Mouse (Mus musculus): ENCODE data around the gene Nkx2-5. TPM values are rescaled to one million over a fixed set of nuclear protein-coding genes. Genes with fewer than 3 reads are reported as not detected.

Gene Nkx2-5
- polyA plus RNA-seq, 1 experiment from 2014 or later, result not detected

DNA sequence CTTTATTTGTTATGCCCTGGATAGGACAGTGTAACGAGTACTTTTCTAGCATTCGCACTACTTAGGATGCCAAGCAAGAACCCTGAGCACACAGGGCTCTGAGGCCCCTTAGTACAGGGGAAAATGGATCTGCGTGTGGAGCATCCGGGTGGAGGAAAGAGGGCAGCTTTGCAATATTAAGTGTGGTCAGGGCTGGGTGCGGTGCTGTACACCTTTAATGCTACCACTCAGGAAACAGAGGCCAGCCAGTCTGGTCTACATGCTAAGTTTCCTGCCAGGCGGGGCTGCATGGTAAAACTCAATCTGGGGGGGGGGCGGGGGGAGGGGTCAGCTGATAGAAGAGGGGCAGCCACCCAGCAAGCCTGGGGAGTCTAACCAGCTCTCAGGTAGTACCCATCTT, 49.4 kb downstream of the Nkx2-5 start:
- no peaks in the 10 kb centered on the region for H3K9me3 ChIP-seq (ENCODE audit: control insufficient read depth, low read length)
- H3K9ac ChIP-seq (replicated peaks; ENCODE audit: low read depth, low read length), result no peak overlapping the region
- H3K36me3 ChIP-seq (ENCODE audit: control insufficient read depth, insufficient read depth), result peaks cover 6% of the 10 kb centered on the region; the same call in 1 of the 2 replicates
- no peak for ATAC-seq
- no peaks in the 10 kb centered on the region for H3K27me3 ChIP-seq (replicated peaks; ENCODE audit: control insufficient read depth, insufficient read depth, low read length)
- no peaks in the 10 kb centered on the region for H3K4me1 ChIP-seq (replicated peaks; ENCODE audit: control insufficient read depth, insufficient read depth, low read length)
- no peak overlapping the region for H3K4me3 ChIP-seq (replicated peaks; ENCODE audit: low read length)
- H3K4me2 ChIP-seq (ENCODE audit: low read length), result no peak overlapping the region
- no peak overlapping the region for H3K27ac ChIP-seq (ENCODE audit: low read length)
- WGBS, result 80% methylated on average over 5 of the region's 7 CpGs

DNA sequence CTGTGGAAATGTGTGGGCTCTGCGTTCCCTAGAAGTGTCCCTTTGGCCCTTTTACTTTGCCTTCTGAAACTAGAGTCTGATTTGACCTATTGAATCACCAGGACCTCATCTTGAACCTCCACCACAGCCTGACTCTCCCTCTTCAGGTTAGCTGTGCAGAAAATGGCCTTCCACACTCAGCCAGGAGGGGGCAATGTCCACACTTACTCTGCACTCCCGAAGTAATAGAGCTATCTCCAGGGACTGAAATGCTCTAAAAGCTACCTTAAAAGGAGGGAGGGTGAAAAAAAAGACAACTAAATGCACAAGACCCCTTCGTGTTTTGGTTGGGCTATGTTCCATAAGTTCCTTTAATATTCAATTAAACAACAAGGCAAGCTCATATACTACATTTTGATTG, 50.1 kb downstream of the Nkx2-5 start:
- H3K4me3 ChIP-seq (replicated peaks; ENCODE audit: low read length), result no peak overlapping the region
- H3K27ac ChIP-seq (ENCODE audit: low read length), result no peak overlapping the region
- no peaks in the 10 kb centered on the region for H3K4me1 ChIP-seq (replicated peaks; ENCODE audit: control insufficient read depth, insufficient read depth, low read length)
- 26% methylated on average over 3 of the region's 3 CpGs for WGBS
- no peaks in the 10 kb centered on the region for H3K27me3 ChIP-seq (replicated peaks; ENCODE audit: control insufficient read depth, insufficient read depth, low read length)
- no peak overlapping the region for H3K9ac ChIP-seq (replicated peaks; ENCODE audit: low read depth, low read length)
- peaks cover 11% of the 10 kb centered on the region for H3K36me3 ChIP-seq (ENCODE audit: control insufficient read depth, insufficient read depth)
- no peaks in the 10 kb centered on the region for H3K9me3 ChIP-seq (ENCODE audit: control insufficient read depth, low read length)
- ATAC-seq, result no peak
- no peak overlapping the region for H3K4me2 ChIP-seq (ENCODE audit: low read length)

DNA sequence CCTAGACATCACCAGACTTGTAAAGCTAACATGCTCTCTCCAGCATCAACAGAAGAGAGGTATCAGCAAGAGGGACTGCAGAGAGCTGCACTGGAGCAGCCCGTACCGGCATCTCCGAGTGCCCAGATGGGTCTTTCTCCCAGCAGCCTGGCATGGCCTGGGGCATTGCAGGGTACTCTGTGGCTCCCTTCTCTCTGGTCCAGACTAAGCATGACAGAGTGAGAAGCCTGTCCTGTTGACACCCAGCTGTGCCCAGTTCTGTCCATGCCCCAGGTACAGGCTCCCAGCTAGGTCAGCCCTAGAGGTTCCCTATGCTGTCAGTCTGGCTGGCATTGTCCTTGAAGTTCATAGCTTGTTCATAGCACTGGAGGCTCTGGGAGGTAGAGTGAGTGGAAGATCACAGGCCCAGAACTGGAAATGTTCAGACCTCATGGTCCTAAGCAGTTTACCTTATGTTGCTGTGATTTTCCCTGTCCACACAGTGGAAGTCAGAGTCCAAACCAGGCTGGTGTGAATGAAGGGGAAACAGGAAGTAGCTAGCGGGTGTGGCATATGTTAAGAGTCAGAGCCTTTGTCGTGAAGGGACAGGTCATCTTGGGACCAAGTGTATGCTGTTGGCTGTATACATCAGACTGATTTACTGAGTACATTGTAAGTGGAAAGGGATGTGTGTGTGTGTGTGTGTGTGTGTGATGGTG, 51.6 kb downstream of the Nkx2-5 start:
- ATAC-seq, result no peak
- Histone ChIP-seq H3K4me1 (replicated peaks; ENCODE audit: control insufficient read depth, insufficient read depth, low read length) (no peaks in the 10 kb centered on the region), H3K4me2 (ENCODE audit: low read length) (no peak overlapping the region), H3K36me3 (ENCODE audit: control insufficient read depth, insufficient read depth) (peaks cover 18% of the 10 kb centered on the region), H3K9ac (replicated peaks; ENCODE audit: low read depth, low read length) (no peak overlapping the region), H3K9me3 (ENCODE audit: control insufficient read depth, low read length) (no peaks in the 10 kb centered on the region), H3K4me3 (replicated peaks; ENCODE audit: low read length) (no peak overlapping the region), H3K27me3 (replicated peaks; ENCODE audit: control insufficient read depth, insufficient read depth, low read length) (no peaks in the 10 kb centered on the region), H3K27ac (ENCODE audit: low read length) (no peak overlapping the region)
- WGBS, result 88% methylated on average over 5 of the region's 5 CpGs

DNA sequence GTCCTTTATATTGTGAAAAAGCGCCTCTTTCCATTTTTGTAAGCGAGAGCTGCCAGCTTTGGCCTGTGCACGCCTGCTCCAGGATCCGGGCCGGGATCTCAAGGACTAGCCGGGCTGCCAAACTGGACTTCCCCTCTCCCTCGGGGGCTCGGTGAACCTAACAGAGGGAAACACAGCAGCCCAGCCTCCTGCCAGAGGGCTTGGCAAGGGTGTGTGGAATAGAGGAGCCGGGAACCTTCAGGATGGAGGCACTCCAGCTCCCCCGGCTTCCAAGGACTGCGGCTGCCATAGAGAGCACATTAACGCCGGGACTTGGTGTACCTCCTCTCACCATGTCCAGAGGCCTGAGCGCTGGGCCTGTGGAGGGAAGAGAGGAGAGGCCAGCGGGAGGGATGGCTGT, 52.7 kb downstream of the Nkx2-5 start:
- Histone ChIP-seq H3K4me2 (ENCODE audit: low read length) (no peak overlapping the region), H3K9me3 (ENCODE audit: control insufficient read depth, low read length) (no peaks in the 10 kb centered on the region), H3K4me3 (replicated peaks; ENCODE audit: low read length) (no peak overlapping the region), H3K27me3 (replicated peaks; ENCODE audit: control insufficient read depth, insufficient read depth, low read length) (no peaks in the 10 kb centered on the region), H3K9ac (replicated peaks; ENCODE audit: low read depth, low read length) (no peak overlapping the region), H3K36me3 (ENCODE audit: control insufficient read depth, insufficient read depth) (peaks cover 18% of the 10 kb centered on the region), H3K27ac (ENCODE audit: low read length) (no peak overlapping the region), H3K4me1 (replicated peaks; ENCODE audit: control insufficient read depth, insufficient read depth, low read length) (no peaks in the 10 kb centered on the region)
- WGBS, result 92% methylated on average over 15 of the region's 15 CpGs
- ATAC-seq, result no peak

DNA sequence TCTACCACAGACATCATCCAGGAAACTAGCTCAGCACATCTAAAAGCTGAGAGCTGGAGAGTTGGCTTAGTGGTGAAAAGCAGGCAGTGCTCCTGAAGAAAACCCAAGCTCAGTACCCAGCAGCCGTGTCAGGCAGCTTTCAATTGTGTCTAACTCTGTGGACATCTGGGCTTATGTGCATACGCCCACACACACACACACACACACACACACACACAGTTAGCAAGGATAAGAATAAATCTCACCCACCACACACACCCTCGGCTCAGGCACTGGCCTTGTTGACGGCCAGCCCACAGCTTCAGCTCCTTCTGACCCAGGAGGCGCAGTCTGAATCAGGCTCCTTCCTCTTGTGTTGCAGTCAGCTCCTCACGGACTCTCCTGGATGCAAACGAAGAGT, 53.2 kb downstream of the Nkx2-5 start:
- Histone ChIP-seq H3K4me1 (replicated peaks; ENCODE audit: control insufficient read depth, insufficient read depth, low read length) (no peaks in the 10 kb centered on the region), H3K9me3 (ENCODE audit: control insufficient read depth, low read length) (no peaks in the 10 kb centered on the region), H3K4me3 (replicated peaks; ENCODE audit: low read length) (no peak overlapping the region), H3K9ac (replicated peaks; ENCODE audit: low read depth, low read length) (no peak overlapping the region), H3K27me3 (replicated peaks; ENCODE audit: control insufficient read depth, insufficient read depth, low read length) (no peaks in the 10 kb centered on the region), H3K4me2 (ENCODE audit: low read length) (no peak overlapping the region), H3K27ac (ENCODE audit: low read length) (no peak overlapping the region), H3K36me3 (ENCODE audit: control insufficient read depth, insufficient read depth) (peaks cover 22% of the 10 kb centered on the region)
- WGBS, result 87% methylated on average over 7 of the region's 7 CpGs
- no peak for ATAC-seq

DNA sequence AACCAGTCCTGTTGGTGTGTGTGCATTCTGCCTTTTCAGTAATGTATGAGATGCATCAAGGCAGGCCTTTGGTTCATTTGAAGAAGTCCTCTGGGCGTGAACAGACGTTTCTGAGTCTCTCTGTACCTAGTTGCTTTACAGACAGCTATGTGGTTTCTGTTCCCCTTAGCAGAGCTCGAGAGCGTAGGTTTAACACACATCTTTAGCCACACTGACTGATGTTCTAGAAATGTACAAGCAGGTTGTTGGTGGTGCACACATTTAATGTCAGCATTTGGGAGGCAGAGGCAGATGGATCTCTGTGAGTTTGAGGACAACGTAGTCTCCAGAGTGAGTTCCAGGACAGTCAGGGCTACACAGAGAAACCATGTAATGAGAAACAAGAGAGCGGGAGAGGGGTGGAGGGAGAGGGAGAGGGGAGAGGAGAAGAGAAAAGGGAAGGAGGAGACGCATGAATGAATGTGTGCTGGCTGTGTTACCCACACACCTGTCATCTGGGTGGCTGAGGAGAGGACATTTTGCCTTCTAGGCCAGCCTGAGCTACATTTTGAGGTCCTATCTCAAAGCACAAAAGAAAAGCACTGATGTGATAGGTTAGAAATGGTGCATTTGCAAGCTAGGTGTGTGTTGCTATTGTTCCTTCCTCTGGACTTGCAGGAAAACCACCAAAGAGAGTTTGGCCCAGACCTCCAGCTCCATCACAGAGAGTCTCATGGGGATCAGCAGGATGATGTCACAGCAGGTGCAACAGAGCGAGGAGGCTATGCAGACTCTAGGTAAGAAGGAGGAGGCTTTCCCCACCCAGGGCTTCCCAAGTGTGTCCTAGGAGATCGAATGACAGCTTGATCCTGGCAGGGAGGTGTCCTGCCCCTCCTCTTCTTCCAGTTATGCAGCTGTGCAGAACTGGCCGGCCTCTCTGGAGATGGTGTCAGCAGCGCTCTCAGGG, 54.3 kb downstream of the Nkx2-5 start:
- H3K27ac ChIP-seq (ENCODE audit: low read length), result no peak overlapping the region
- no peak for ATAC-seq
- H3K9ac ChIP-seq (replicated peaks; ENCODE audit: low read depth, low read length), result no peak overlapping the region
- no peak overlapping the region for H3K4me2 ChIP-seq (ENCODE audit: low read length)
- peaks cover 24% of the 10 kb centered on the region for H3K36me3 ChIP-seq (ENCODE audit: control insufficient read depth, insufficient read depth)
- 92% methylated on average over 11 of the region's 11 CpGs for WGBS
- no peaks in the 10 kb centered on the region for H3K27me3 ChIP-seq (replicated peaks; ENCODE audit: control insufficient read depth, insufficient read depth, low read length)
- no peak overlapping the region for H3K4me3 ChIP-seq (replicated peaks; ENCODE audit: low read length)
- no peaks in the 10 kb centered on the region for H3K9me3 ChIP-seq (ENCODE audit: control insufficient read depth, low read length)
- no peaks in the 10 kb centered on the region for H3K4me1 ChIP-seq (replicated peaks; ENCODE audit: control insufficient read depth, insufficient read depth, low read length)

DNA sequence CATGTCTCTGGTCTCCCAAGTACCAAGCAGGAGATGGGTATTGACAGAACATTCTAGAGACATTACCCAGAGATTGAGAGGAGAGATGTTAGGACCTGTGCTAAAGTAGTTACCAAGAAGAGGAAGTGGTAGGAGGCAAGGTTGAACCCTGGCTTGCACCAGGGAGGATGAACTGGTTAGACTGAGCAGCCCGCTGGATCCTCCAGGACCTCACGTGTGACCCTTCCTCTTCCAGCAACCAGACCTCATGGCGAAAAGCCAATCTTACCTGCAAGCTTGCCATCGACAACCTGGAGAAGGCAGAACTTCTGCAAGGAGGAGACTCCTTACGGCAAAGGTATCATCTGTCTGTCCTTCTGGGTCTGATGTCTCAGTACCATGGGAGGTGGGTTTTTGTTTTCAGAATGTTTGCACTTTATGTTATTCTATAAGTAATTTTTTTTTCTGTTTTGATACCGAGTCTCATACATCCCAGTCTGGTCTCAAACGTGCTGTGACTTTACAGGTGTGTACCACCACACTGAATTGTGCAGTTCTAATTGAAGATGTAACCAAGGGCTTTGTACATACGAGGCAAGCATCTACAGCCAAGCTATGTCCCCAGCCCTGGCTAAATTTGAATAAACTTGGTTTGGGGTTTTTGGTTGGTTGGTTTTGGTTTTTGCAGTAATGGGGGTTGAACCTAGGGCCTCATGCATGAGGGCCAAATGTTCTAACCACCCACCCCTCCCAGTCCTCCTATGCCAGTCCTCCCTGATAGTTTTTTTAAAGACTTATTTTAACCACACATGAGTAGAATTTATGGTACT, 55.1 kb downstream of the Nkx2-5 start:
- no peaks in the 10 kb centered on the region for H3K9me3 ChIP-seq (ENCODE audit: control insufficient read depth, low read length)
- peaks cover 31% of the 10 kb centered on the region for H3K36me3 ChIP-seq (ENCODE audit: control insufficient read depth, insufficient read depth)
- H3K4me1 ChIP-seq (replicated peaks; ENCODE audit: control insufficient read depth, insufficient read depth, low read length), result no peaks in the 10 kb centered on the region
- no peak overlapping the region for H3K4me2 ChIP-seq (ENCODE audit: low read length)
- H3K4me3 ChIP-seq (replicated peaks; ENCODE audit: low read length), result no peak overlapping the region
- no peak overlapping the region for H3K9ac ChIP-seq (replicated peaks; ENCODE audit: low read depth, low read length)
- 96% methylated on average over 8 of the region's 8 CpGs for WGBS
- no peak overlapping the region for H3K27ac ChIP-seq (ENCODE audit: low read length)
- H3K27me3 ChIP-seq (replicated peaks; ENCODE audit: control insufficient read depth, insufficient read depth, low read length), result no peaks in the 10 kb centered on the region
- no peak for ATAC-seq

DNA sequence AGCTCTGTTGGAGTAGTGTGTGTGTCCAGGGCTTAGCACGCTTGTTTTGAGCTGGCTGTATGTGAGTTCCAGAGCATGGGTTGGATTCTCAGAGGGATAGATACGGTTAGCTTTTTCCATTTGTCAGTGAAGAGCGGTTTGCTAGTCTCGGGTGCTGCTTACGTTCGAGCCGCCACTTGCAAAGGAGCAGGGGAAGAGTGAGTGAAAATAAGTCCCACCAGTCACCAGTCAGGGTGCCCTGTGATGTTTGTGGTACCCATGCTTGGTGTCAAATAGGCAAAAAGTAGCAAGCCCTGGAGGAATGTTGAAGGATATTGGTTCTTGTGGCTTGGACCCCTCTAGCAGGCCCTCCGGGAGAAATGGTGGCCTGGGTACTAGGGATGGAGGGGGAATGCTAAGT, 55.8 kb downstream of the Nkx2-5 start:
- ATAC-seq, result no peak
- Histone ChIP-seq H3K36me3 (ENCODE audit: control insufficient read depth, insufficient read depth) (peaks cover 38% of the 10 kb centered on the region), H3K27ac (ENCODE audit: low read length) (no peak overlapping the region), H3K9ac (replicated peaks; ENCODE audit: low read depth, low read length) (no peak overlapping the region), H3K9me3 (ENCODE audit: control insufficient read depth, low read length) (no peaks in the 10 kb centered on the region), H3K4me2 (ENCODE audit: low read length) (no peak overlapping the region), H3K4me1 (replicated peaks; ENCODE audit: control insufficient read depth, insufficient read depth, low read length) (no peaks in the 10 kb centered on the region), H3K4me3 (replicated peaks; ENCODE audit: low read length) (no peak overlapping the region), H3K27me3 (replicated peaks; ENCODE audit: control insufficient read depth, insufficient read depth, low read length) (no peaks in the 10 kb centered on the region)
- 94% methylated on average over 8 of the region's 8 CpGs for WGBS
